Mouse (Mus musculus) heart, adult 9 months (tissue): ENCODE measurements at regions not wholly inside any gene's neighbourhood (a gene's known extent, or its start where the extent isn't known, plus 50 kb on each side); places are given as distances from the start of the nearest gene placed in this dataset.
A peak's percentile ranks its signal among the peaks of the same experiment; 100 is the strongest.

ENCODE experiments used
- DNase-seq, 2 experiments: peaks; one replicate each; pipeline ENCODE4 v3.0.0; 2022; ENCODE audit warnings: low spot score in 2 of 2

DNA sequence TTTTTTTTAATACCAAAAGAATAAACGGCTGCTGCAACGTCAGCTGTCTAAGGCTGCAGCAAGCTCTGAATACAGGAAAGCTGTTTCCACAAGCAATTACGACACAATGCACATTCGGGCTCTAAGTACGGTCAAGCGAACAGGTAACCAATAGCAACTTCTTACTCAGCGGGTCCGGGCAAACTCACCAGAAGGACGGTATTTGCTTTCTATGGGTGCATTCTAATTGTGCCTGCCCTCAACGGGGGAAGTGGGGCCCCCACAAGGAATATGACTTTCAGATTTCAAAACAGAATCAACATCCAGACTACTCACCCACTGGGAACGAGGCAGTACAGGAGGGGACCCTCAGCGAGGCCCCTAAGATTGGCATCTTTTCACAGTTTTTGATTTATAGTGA, 280.1 kb upstream of the Sash1 start:
- DNase-seq = no peak

DNA sequence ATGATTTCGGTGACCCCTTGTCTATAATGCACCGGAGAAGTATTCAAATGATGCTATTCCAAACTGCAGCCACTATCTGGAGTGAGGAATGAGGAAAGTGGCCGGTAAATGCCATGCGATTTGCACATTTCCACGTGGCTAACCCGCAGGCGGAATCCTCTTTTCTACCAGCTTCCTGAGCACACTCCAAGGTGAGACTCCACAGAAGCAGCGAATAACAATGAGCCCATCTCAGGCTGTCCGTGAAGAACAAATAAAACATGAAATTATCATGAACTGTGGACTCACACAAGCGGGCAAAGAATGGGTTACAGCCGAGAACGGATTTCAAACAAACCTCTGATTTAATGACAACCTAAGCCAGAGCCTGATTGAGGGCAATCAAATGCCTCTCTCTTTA, 279.7 kb upstream of the Sash1 start:
- DNase-seq = no peak

DNA sequence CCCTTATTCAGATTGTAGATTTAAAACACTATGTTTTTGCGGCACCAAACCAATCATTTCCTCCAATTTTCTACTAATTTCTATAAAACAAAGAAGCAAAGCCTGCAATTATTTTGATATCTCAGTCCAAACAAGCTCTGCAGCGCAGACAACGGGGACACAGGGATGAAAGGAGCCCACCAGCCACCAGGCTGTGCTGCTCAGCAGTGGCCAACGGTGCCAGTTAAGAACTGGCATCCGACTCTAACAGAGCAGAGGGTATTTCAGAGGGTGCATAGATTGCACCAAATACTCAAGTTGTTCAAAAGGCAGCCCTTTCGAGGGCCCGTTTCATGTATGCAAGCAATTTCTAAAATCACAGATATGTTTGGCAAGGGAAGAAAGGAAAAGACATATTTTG, 278.5 kb upstream of the Sash1 start:
- no peak for DNase-seq

DNA sequence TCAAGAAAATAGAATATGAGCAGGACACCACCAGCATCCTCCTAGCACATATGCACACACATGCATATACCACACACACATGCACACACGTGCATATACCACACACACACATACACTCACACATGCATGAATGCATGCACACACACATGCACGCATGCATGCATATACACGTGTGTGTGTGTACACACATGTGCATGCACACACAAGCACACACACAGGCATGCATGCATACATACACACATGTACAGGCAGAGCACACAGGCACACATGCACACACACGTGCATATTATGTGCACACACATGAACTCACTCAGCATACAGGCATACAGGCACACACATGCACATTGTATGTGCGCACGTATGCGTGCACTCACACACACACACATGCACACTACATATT, 275.7 kb upstream of the Sash1 start:
- DNase-seq = no peak

GRCm38 (mm10) chr10:9157299-9158215, 271.7 kb upstream of the Sash1 start:
- DNase-seq = no peak

GRCm38 (mm10) chr10:9136099-9136498, 250.2 kb upstream of the Sash1 start:
- no peak for DNase-seq

DNA sequence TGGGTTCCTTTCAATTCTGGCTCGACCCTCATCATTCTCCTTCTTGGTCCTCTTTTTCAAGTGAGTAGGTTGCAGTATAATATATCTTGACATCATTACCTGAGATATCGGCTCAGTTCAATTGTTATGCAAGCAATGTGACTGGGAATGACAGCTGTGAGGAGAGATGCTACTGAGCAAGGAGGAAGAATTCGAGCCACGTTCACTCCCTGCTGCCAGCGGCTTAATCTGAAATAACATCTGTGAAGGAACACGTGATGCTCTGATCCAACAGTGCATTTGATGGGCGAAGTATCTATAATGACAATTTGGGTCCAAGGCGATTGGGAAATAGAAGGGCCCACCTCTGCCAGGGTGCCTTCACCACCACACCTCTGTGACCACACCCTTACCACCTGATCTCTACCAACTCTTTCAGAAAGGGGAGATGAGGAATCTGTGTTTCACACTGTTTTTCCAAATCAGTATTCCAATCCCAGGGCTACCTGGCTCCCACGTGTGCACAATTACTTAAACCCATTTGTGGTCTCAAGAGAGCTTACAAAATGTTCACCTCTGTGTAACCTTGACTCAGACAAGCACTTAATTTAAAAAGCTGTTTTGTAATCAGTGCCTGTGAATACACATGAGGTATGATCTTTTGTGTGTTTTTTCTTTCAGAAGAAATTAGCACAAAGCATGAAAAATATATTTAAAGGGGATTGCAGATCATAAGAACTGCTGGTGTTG, 248.6 kb upstream of the Sash1 start:
- no peak for DNase-seq

DNA sequence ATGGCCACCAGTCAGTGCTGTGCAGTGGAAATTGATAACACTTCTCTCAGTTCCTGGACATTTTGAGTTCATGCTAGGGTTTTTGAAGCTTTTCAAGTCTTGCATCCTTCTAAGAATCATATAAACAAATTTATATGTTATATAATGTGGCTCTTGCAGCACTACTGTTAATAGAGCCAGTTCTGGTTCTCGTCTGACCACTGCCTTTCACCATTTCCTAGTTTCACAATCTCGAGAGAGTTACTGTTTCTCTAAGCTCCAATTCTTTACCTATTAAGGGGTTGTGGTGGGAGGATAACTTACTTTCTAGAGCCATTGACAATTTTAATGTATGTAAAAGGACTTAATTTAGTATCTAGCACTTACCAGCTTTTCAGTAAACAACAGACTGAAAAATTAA, 244.2 kb upstream of the Sash1 start:
- no peak for DNase-seq

DNA sequence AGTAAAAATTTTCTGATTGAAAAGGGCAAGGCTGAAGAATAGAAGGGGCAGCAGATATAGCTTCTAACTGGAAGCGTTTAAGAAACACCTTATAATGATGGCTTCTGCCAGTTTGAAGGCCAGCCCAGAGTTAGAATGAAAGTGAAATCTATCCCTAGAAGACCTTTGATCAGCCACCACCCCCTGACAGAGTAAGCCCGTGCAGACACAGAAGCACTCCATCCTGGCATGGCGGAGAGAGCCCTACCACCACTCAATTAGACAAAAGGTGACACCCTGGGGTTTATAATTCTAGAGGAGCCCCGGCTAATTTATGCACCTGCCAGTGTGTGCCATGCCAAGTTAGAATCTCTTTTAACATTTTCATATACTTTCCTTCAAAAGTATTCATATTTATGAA, 233.4 kb upstream of the Sash1 start:
- DNase-seq = no peak

GRCm38 (mm10) chr10:9117648-9118551, 232.0 kb upstream of the Sash1 start:
- DNase-seq = no peak

DNA sequence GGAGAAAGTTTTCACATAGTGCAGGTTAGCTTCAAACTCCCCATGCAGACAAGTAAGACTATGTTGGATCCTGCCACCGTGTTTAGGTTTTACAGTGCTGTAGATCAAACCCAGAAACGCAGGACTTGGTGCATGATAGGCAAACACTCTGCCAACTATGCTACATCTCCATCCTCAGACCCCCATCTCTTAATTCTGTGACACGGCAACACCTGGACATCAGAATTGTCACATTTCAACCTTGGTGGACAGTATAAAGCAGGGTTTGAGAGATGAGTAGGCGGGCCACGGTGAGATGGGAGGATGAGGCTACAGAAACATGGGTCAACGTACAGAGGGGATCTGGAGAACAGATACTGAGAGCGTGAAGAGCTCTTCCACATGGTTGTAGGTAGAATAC, 231.3 kb upstream of the Sash1 start:
- DNase-seq = no peak

GRCm38 (mm10) chr10:9113706-9114105, 227.8 kb upstream of the Sash1 start:
- DNase-seq = no peak

- DNase-seq = no peak
Measured at GRCm38 (mm10) chr10:9111051-9111450, 225.2 kb upstream of the Sash1 start.

DNA sequence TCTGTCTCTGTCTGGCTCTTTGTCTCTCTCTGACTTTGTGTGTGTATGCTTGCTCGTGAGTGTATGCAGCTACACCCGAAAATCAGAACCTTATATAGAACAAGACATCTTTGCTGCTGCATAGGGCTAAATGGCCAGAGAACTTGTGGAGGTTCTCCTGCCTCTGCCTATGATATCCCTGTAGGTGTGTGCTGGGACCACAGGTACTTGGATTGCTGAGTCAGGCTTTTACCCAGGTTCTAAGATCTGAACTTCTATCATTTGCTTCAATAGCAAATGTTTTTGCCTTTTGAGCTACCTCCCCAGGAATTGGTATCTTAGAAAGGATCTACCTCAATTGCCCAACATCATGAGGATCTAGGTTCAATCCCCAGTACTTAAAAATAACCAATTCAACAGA, 210.3 kb upstream of the Sash1 start:
- no peak for DNase-seq

- DNase-seq = no peak
Measured at GRCm38 (mm10) chr10:9095163-9095562, 209.3 kb upstream of the Sash1 start.

DNA sequence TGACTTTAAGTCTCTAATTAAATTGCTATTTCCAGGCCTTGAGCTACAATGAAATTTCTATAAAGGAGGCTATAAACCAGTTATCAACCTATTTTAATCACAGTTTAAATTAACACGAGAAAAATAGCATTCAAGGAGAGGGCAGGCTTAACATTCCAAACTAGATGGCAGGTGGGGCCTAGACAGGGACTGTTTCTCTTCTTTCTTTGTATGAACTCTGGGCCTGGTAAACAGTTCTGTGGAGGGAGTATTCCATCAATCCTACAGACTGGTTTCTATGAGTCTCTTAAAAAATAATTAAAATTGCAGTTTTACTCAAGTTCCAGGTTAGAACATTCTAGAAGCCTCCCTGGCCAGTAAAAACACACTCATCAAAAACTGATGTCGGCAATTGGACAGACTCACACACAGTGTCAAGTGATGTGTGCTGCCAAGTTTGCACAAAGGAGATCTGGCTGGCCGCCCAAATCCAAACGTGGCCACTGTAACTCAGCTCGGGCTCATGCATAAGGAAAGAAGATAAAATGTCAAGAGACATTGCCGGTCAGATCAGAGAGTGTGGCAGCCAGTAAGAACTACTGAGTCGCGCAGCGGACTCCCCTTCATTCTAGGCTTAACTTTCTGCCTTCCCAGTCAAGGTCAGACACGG, 206.5 kb upstream of the Sash1 start:
- DNase-seq = peak; percentile 50 to 56

- DNase-seq = no peak
Measured at GRCm38 (mm10) chr10:9090961-9091360, 205.1 kb upstream of the Sash1 start.

- DNase-seq = no peak
Measured at GRCm38 (mm10) chr10:9087871-9088270, 202.0 kb upstream of the Sash1 start.

DNA sequence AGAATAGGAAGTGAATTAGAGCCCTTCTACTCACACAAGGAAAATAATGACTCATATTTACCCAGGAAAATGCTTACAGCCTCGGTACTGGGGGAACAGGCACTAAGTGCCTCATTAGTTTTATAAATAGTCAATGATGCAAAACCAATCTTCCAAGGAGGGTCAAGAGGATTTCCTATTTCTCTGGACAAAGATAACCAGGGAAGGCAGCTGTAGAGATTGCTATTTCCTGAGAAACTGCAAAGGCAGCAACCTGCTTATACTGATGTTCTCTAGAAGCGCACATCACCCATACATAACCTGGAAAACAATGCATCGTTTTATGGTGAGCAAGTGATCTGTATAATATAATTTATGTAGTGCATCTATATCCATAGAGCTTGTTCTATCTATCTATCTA, 201.3 kb upstream of the Sash1 start:
- peak; percentile 3 to 38 for DNase-seq

GRCm38 (mm10) chr10:9086666-9087065, 200.8 kb upstream of the Sash1 start:
- DNase-seq = no peak

- DNase-seq = no peak
Measured at GRCm38 (mm10) chr10:9085441-9085840, 199.6 kb upstream of the Sash1 start.

GRCm38 (mm10) chr10:9074916-9075315, 189.0 kb upstream of the Sash1 start:
- no peak for DNase-seq
